Mouse (Mus musculus): ENCODE measurements around the gene Kcnv2.

DNA sequence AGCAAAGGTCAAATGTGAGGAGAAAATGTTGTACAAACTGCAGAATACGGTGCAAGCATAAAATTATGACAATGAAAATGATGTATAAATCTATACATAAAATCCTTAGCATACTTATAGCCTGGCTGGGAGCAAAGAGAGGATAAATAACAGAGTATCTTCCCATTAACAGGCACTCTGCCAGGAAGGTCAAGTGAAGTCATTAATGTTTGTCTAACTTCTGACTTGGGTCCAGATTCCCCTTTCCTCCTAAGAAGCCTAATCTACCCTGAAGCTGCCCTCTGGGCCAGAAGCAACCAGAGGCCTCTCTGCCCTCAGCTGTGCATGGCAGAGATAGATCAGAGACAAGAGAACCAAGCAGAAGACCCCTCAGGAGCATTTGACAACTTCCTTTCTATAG is 24.1 kb downstream of the Kcnv2 start:
- TF ChIP-seq CTCF (IDR thresholded peaks at IDR 0.05; ENCODE audit: low read depth) (no peak), EP300 (IDR thresholded peaks at IDR 0.05; ENCODE audit: low read depth) (no peak)

All from liver, postnatal 0 days (tissue).